Mouse (Mus musculus) 3134 (cell line): ENCODE results near the gene Mrpl37.

Experiments
- DNase-seq: peaks from one replicate; pipeline ENCODE4 v3.0.0-alpha.2; 2011; ENCODE audit warnings: low spot score; ENCODE audit not compliant: insufficient read length; ENCODE audit errors: extremely low read depth

The Mrpl37 gene

GRCm38 (mm10) chr4:107067151-107067840 lies 628 bp upstream of the Mrpl37 start:
- no peak for DNase-seq

DNA sequence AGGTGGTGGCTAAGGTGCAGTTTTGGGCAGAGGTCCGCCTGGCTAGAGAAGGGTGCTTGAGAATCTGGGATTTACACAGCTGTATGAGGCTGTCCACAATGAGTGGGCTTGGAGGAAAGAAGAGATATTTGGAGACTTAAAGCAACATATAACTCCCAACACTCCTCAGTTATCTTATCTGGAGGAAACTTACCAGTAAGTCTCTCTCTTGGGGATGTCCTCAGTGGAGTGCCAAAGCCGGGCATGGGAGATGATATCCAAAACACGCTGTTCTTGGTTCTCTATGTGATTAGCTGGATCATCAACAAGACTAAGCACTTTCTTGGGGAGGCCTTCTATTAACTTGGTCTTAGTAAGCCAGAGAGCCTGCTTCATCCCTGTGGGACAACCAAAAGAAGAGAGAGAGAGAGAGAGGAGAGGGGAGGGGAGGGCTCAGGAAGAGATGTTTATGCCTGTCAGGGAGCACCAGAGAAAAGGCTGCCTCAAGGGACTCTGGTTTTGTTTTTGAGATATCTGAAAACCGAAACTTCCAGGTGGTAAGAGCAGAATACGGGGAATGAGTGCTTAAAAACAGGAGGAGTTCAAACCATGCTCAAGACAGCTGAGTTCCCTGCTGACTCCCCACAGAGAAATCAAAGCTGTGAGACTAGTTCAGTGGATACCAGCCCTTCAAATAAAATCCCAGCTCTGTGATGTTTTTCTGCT lies 2.1 kb downstream of the Mrpl37 start:
- DNase-seq: no peak

- no peak for DNase-seq
Measured at GRCm38 (mm10) chr4:107063214-107063613, 3.5 kb downstream of the Mrpl37 start.

GRCm38 (mm10) chr4:107061560-107061959 lies 5.1 kb downstream of the Mrpl37 start:
- no peak for DNase-seq

DNA sequence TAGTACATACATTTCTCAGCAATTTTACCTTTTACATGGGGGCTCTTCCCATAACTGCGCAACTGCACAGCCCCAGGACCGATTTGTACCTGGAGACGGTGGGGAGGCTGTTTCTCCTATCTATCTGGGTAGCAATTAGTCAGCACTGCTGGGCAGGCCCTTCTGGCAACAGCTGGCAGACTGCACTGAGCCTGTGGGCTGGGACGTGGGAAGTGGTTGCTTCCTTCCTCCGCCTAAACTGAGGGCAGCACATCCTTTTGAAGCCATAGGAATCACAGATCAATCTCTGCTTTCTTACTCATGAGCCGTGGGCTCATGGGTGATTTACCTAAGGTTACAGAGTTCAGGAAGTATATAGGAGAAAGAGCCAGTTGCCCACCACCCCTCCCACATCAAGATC lies 7.9 kb downstream of the Mrpl37 start:
- DNase-seq: no peak

DNA sequence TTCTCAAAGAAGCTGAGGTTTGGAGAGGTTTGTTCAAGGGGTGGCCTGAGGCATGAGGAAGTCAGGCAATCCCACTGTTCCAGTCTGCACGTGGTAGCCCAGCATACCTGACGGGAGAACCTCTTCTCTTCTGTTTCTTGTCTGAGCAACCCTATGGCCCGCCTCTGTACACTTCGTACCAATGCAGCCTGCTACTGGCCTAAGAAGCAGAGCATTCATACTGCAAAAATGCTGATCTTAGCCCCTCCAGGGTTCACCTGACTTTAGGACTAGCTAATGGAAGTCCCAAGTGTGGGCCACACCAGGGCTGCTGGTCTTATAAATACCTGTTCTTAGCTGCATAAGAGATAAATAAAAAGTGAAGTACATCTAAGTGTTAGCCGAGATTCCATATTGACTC lies 8.3 kb downstream of the Mrpl37 start:
- DNase-seq: no peak

- DNase-seq: no peak
Measured at GRCm38 (mm10) chr4:107056088-107056487, 10.6 kb downstream of the Mrpl37 start.

DNA sequence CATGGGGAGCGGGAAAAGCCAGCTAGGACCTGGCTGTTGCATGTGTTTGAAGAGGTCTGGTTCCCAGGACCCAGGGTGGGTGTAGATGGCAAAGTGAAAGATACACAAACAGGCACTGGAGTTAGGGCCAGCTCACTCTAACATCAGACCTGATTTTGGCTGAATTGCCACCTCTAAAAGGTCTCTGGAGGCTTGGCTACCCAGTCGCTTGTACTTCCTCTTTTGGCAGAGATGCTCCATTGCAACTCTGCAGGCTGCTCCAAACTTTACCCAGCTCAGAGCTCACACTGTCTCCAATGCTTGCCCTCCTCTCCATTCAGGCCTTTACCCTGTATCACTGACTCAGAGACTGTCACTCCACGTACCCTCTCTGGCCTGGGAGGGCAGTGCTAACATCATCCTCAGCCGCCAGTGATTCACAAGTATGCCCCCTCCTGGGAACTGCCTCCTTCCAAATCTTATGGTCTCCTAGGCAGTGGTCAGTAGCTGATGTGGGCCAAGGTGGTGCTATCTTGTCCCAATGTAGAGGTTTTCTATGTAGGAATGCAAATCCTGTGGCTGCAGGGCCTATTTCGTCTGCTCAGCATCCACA lies 13.6 kb downstream of the Mrpl37 start:
- no peak for DNase-seq

- no peak for DNase-seq
Measured at GRCm38 (mm10) chr4:107051889-107052288, 14.8 kb downstream of the Mrpl37 start.

DNA sequence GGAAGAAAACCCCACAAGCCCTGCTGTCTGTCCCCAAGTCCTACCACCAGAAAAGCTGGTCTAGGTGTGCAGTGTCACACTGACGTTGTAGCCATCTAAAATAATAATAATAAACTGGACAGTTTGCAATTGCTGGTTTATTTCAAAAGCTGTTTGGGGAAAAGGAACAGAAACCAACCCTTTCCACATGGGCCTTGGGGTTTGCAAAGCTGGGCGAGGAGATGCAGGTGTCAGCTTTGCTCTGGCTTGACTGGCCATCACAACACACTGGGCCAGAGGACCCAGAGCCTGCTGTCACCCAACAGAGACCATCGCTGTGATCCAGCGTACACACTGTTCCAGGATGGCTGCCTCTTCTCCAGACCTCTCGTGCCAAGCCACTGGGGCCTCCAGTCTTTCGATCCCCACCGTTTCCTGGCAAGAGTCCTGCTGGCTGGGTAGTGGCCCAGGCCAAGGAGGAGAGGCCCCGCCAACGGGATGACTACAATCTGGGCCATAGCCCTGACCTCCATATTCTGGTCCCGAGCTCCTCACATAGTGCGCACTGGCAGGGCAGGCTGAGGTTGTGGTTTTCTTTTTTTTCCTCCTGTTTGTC lies 18.0 kb downstream of the Mrpl37 start:
- DNase-seq: no peak

GRCm38 (mm10) chr4:107047806-107048205 lies 18.9 kb downstream of the Mrpl37 start:
- DNase-seq: no peak

DNA sequence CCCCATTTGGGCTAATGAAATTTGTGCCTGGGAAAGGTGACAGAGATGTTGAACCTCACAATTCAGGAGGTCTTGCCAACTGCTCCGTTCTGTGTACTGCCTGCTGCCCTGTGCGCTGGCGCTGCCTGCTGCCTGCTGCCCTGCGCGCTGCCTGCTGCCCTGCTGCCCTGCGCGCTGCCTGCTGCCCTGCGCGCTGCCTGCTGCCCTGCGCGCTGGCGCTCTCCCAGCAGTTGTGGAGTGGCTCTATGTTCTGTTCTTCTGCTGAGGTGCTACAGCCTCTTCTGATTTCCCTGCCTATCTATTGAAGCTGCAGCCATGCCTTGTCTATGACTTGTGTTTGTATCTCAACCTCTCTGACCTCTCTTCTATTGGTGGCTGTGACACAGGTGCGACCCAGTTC lies 21.5 kb downstream of the Mrpl37 start:
- DNase-seq: no peak

- DNase-seq: no peak
Measured at GRCm38 (mm10) chr4:107042304-107042703, 24.4 kb downstream of the Mrpl37 start.

DNA sequence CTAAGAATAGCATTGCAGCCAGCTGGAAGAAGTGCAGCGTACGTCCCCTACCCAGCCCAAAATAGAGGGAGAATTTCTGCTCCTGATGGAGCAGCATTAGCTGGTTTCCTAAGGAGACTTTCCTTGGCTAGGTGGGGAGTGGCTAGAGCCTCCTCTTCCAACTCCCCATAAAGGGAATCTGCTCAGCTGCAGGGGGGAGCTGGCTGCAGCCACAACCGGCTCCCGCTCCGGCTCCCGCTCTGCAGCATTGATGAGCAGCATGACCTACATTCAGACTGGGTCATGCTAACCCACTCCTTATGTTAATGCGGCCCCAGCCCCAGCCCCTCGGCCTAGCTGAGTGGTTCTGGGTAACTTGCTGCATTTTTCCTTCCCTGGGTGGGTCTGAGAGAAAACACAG lies 27.4 kb downstream of the Mrpl37 start:
- DNase-seq: no peak

GRCm38 (mm10) chr4:107038303-107038702 lies 28.4 kb downstream of the Mrpl37 start:
- no peak for DNase-seq

GRCm38 (mm10) chr4:107036985-107037384 lies 29.7 kb downstream of the Mrpl37 start:
- DNase-seq: no peak

DNA sequence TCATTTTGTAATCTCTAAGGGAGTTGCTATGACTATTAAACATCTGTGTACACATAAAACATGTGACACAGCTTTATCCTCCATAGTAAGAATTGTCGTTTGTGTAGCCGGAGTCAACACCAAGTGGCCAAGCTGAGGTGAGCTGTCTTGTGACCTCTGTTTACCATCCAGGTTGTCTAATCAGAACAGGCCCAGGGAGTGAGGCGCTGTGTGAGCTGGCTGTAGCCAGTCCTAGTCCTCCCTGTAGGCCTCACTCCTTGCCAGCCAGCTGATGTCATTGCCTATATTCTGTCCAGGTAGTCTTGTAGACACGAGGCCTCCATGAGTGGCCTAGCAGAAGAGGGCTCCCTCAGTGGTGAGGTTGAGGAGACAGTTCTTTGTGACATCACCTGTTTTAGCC lies 31.0 kb downstream of the Mrpl37 start:
- no peak for DNase-seq

DNA sequence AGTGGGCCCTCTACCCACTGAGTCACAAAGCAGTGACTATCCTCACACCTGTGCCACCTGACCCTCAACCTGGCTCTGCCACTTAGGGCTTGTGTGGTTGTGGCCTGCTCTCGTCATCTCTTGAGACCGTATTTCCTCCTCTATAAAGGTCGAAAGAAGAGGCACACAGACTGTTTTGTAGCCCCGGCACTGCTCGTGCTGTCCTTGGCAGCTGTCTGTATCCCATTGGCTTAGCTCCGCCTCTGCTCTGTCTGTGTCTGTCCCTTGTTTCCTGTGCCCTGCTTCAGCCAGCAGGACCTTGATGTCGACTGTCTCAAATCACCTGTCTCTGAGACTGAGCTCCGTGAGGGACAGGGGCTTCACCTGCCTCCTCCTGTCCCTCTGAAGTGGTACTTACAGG lies 40.2 kb downstream of the Mrpl37 start:
- DNase-seq: no peak

DNA sequence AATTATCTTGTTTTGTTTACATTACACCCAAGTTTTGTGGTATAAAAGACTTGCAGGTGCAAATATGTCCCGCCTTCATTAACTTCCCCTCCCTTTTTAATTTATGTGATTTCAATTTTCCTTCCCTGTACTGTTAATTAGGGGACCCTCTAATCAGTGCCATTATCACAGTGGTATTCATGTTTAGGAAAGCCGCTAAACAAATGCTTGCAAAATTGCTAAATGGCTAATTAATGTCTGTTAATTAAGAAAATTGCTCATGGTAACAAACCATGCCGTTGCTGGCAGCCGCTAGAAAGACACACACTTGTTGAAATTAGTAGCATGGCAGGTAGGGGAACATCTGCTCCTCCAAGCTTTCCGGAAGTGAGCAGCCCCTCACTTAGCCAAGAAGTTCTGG lies 41.3 kb downstream of the Mrpl37 start:
- DNase-seq: no peak

GRCm38 (mm10) chr4:107024899-107025298 lies 41.8 kb downstream of the Mrpl37 start:
- DNase-seq: no peak

GRCm38 (mm10) chr4:107021464-107021863 lies 45.2 kb downstream of the Mrpl37 start:
- no peak for DNase-seq
